Mouse (Mus musculus) MEL (cell line): Measurements from ENCODE around the gene Rab20. TPM values are rescaled to one million over a fixed set of nuclear protein-coding genes. Genes with fewer than 3 reads are reported as not detected.

Source experiments
- DNase-seq: peaks from one replicate; pipeline ENCODE4 v3.0.0; 2011; ENCODE audit warnings: low read depth, low spot score
- H3K27ac ChIP-seq: 2 replicates; pipeline ENCODE4 v1.5.1; 2012; ENCODE audit warnings: low read depth, mild to moderate bottlenecking, control low read depth, low read length, moderate library complexity; ENCODE audit not compliant: control insufficient read depth
- H3K27me3 ChIP-seq, 2 experiments: fragments of 150-350 bp in 1 of 2; sonication (generic) in 1 of 2; 2 replicates each; pipeline ENCODE4 v1.6.1; 2012; ENCODE audit warnings: low read length in 2 of 2, mild to moderate bottlenecking in 2 of 2, improper control_type of control experiment in 1 of 2, moderate library complexity in 1 of 2; ENCODE audit not compliant: insufficient read depth in 2 of 2, control insufficient read depth in 1 of 2
- H3K36me3 ChIP-seq, 2 experiments: 2 replicates each; pipeline ENCODE4 v1.6.1; 2012 to 2014; ENCODE audit warnings: low read length in 2 of 2, improper control_type of control experiment in 1 of 2, inconsistent platforms in 1 of 2, mild to moderate bottlenecking in 1 of 2; ENCODE audit not compliant: insufficient read depth in 2 of 2, control insufficient read depth in 1 of 2
- H3K4me1 ChIP-seq, 2 experiments: fragments of 150-350 bp in 1 of 2; sonication (generic) in 1 of 2; 2 replicates each; pipeline ENCODE4 v1.6.1; 2012; ENCODE audit warnings: low read length in 2 of 2, improper control_type of control experiment in 1 of 2, mild to moderate bottlenecking in 1 of 2; ENCODE audit not compliant: insufficient read depth in 2 of 2, control insufficient read depth in 1 of 2
- H3K4me3 ChIP-seq, 2 experiments: fragments of 150-350 bp in 1 of 2; sonication (generic) in 1 of 2; 2 replicates each; pipeline ENCODE4 v1.5.1; 2012; ENCODE audit warnings: low read depth in 2 of 2, low read length in 2 of 2, mild to moderate bottlenecking in 2 of 2, moderate library complexity in 2 of 2, control low read depth in 1 of 2, improper control_type of control experiment in 1 of 2; ENCODE audit not compliant: control insufficient read depth in 1 of 2, insufficient read depth in 1 of 2
- H3K79me2 ChIP-seq: 2 replicates; pipeline ENCODE4 v1.6.1; 2012; ENCODE audit warnings: mild to moderate bottlenecking, low read length, moderate library complexity; ENCODE audit not compliant: control insufficient read depth, poor library complexity, insufficient read depth
- H3K9ac ChIP-seq: 2 replicates; pipeline ENCODE4 v1.6.1; 2012; ENCODE audit warnings: low read depth, mild to moderate bottlenecking, control low read depth, low read length, moderate library complexity; ENCODE audit not compliant: control insufficient read depth, poor library complexity, severe bottlenecking
- H3K9me3 ChIP-seq: fragments of 150-350 bp; sonication (generic); replicated peaks from 2 replicates; pipeline ENCODE4 v1.6.1; 2012; ENCODE audit warnings: mild to moderate bottlenecking, low read length, improper control_type of control experiment, moderate library complexity; ENCODE audit not compliant: insufficient read depth
- BHLHE40 ChIP-seq: IDR thresholded peaks from 2 replicates; pipeline ENCODE4 v1.6.1; 2012; ENCODE audit warnings: low read depth, mild to moderate bottlenecking, inconsistent platforms, low read length, improper control_type of control experiment, borderline replicate concordance
- CHD2 ChIP-seq: IDR thresholded peaks from 2 replicates; pipeline ENCODE4 v1.6.1; 2011; ENCODE audit warnings: low read length, improper control_type of control experiment
- CTCF ChIP-seq, 3 experiments: IDR thresholded peaks in 2 of 3; conservative IDR thresholded peaks in 1 of 3; 2 replicates each; pipeline ENCODE4 v1.5.1; 2011 to 2012; ENCODE audit warnings: low read length in 3 of 3, low read depth in 2 of 3, mild to moderate bottlenecking in 2 of 3, improper control_type of control experiment in 1 of 3, inconsistent platforms in 1 of 3, mixed read lengths in 1 of 3, moderate library complexity in 1 of 3; ENCODE audit not compliant: control insufficient read depth in 1 of 3, insufficient read depth in 1 of 3, poor library complexity in 1 of 3, severe bottlenecking in 1 of 3
- ETS1 ChIP-seq: IDR thresholded peaks from 2 replicates; pipeline ENCODE4 v1.6.1; 2012; ENCODE audit warnings: low read depth, mild to moderate bottlenecking, inconsistent platforms, low read length, improper control_type of control experiment, moderate library complexity
- GATA1 ChIP-seq: IDR thresholded peaks from 2 replicates; pipeline ENCODE4 v1.6.1; 2011; ENCODE audit warnings: low read depth, low read length, improper control_type of control experiment
- HCFC1 ChIP-seq: IDR thresholded peaks from 2 replicates; pipeline ENCODE4 v1.6.1; 2012; ENCODE audit warnings: low read depth, mild to moderate bottlenecking, inconsistent platforms, low read length, improper control_type of control experiment, moderate library complexity
- KAT2A ChIP-seq: conservative IDR thresholded peaks from 2 replicates; pipeline ENCODE4 v1.6.1; 2012; ENCODE audit warnings: low read depth, low read length, improper control_type of control experiment, inconsistent platforms
- MAFK ChIP-seq: IDR thresholded peaks from 2 replicates; pipeline ENCODE4 v1.6.1; 2011; ENCODE audit warnings: low read depth, mild to moderate bottlenecking, low read length, improper control_type of control experiment, borderline replicate concordance
- MAZ ChIP-seq: IDR thresholded peaks from 2 replicates; pipeline ENCODE4 v1.6.1; 2012; ENCODE audit warnings: low read depth, mild to moderate bottlenecking, inconsistent platforms, low read length, improper control_type of control experiment
- MXI1 ChIP-seq: IDR thresholded peaks from 2 replicates; pipeline ENCODE4 v1.6.1; 2011; ENCODE audit warnings: mild to moderate bottlenecking, low read depth, low read length, improper control_type of control experiment
- MYC ChIP-seq: IDR thresholded peaks from 2 replicates; pipeline ENCODE4 v1.6.1; 2011; ENCODE audit warnings: low read depth, mild to moderate bottlenecking, low read length, improper control_type of control experiment, moderate library complexity
- NELFE ChIP-seq: IDR thresholded peaks from 2 replicates; pipeline ENCODE4 v1.6.1; 2011; ENCODE audit warnings: low read depth, low read length, improper control_type of control experiment
- NRF1 ChIP-seq: IDR thresholded peaks from 2 replicates; pipeline ENCODE4 v1.6.1; 2014; ENCODE audit warnings: low read depth, mild to moderate bottlenecking, inconsistent platforms, low read length, improper control_type of control experiment, moderate library complexity; ENCODE audit not compliant: poor library complexity, insufficient read depth, severe bottlenecking
- POLR2A ChIP-seq, 2 experiments: IDR thresholded peaks; 2 replicates each; pipeline ENCODE4 v1.6.1; 2011 to 2012; ENCODE audit warnings: low read length in 2 of 2, mild to moderate bottlenecking in 2 of 2, control low read depth in 1 of 2, improper control_type of control experiment in 1 of 2, low read depth in 1 of 2, moderate library complexity in 1 of 2; ENCODE audit not compliant: control insufficient read depth in 1 of 2, insufficient read depth in 1 of 2, poor library complexity in 1 of 2
- POLR2AphosphoS2 ChIP-seq: IDR thresholded peaks from 2 replicates; pipeline ENCODE4 v1.6.1; 2011; ENCODE audit warnings: low read length, improper control_type of control experiment
- RAD21 ChIP-seq: IDR thresholded peaks from 2 replicates; pipeline ENCODE4 v1.6.1; 2011; ENCODE audit warnings: mild to moderate bottlenecking, low read depth, low read length, improper control_type of control experiment
- SMC3 ChIP-seq: IDR thresholded peaks from 2 replicates; pipeline ENCODE4 v1.6.1; 2011; ENCODE audit warnings: low read depth, low read length, improper control_type of control experiment
- TBP ChIP-seq: IDR thresholded peaks from 2 replicates; pipeline ENCODE4 v1.8.0; 2011; ENCODE audit warnings: low read depth, low read length, improper control_type of control experiment
- UBTF ChIP-seq: IDR thresholded peaks from 2 replicates; pipeline ENCODE4 v1.6.1; 2012; ENCODE audit warnings: low read depth, mild to moderate bottlenecking, inconsistent platforms, low read length, improper control_type of control experiment, moderate library complexity, borderline replicate concordance; ENCODE audit not compliant: insufficient read depth
- ZC3H11A ChIP-seq: IDR thresholded peaks from 2 replicates; pipeline ENCODE4 v1.6.1; 2012; ENCODE audit warnings: low read depth, mild to moderate bottlenecking, inconsistent platforms, low read length, improper control_type of control experiment
- polyA plus RNA-seq, 2 experiments: library from polyadenylated mRNA; stranded (reverse) in 1 of 2; unstranded in 1 of 2; fragments of >175 nt in 1 of 2; fragments of >200 nt in 1 of 2; gene quantifications; 2 replicates each; pipeline versions ENCODE4 v1.2.1 to v1.2.4; 2012; ENCODE audit warnings: low replicate concordance in 2 of 2, low read depth in 1 of 2; ENCODE audit not compliant: insufficient read length in 2 of 2, insufficient read depth in 1 of 2, missing spikeins in 1 of 2
- total RNA-seq: library from RNA; depleted of rRNA; stranded (reverse); fragments of 300-350 nt; gene quantifications from 2 replicates; pipeline ENCODE4 v1.2.3, GENCODE M21; 2012

Rab20 gene
- total and polyA plus RNA-seq, 3 experiments = 9.5 to 10.4 TPM; not detected in 1

- Histone ChIP-seq H3K27ac (no peak overlapping the region), H3K36me3 (peaks cover 9 to 14% of the 10 kb centered on the region in 2 experiments), H3K27me3 (no peaks in the 10 kb centered on the region), H3K4me1 (peaks cover 0 to 22% of the 10 kb centered on the region in 2 experiments; a peak in 2 of 4 replicates), H3K9me3 (no peaks in the 10 kb centered on the region), H3K79me2 (no peaks in the 10 kb centered on the region), H3K9ac (no peak overlapping the region), H3K4me3 (no peak overlapping the region)
- DNase-seq = no peak
- TF ChIP-seq POLR2AphosphoS2 = peak; percentile 48; the same call in 1 of the 2 replicates
- TF ChIP-seq RAD21 = no peak
- TF ChIP-seq, all 39 proteins: peak for 1
Observed at GRCm38 (mm10) chr8:11510971-11511370, 32.5 kb upstream of the Rab20 start.

GRCm38 (mm10) chr8:11508880-11509279 lies 30.4 kb upstream of the Rab20 start:
- Histone ChIP-seq H3K9me3 (no peaks in the 10 kb centered on the region), H3K27ac (no peak overlapping the region), H3K9ac (no peak overlapping the region), H3K27me3 (no peaks in the 10 kb centered on the region), H3K4me1 (peaks cover 0 to 21% of the 10 kb centered on the region in 2 experiments; a peak in 2 of 4 replicates), H3K36me3 (peaks cover 12 to 14% of the 10 kb centered on the region in 2 experiments), H3K4me3 (no peak overlapping the region), H3K79me2 (no peaks in the 10 kb centered on the region)
- DNase-seq = no peak
- no peak for TF ChIP-seq POLR2AphosphoS2
- no peak for TF ChIP-seq GATA1
- no peak for TF ChIP-seq ETS1
- TF ChIP-seq UBTF = no peak
- TF ChIP-seq SMC3 = no peak
- TF ChIP-seq CHD2 = no peak
- no peak for TF ChIP-seq MAZ
- TF ChIP-seq HCFC1 = no peak
- TF ChIP-seq MAFK = no peak
- TF ChIP-seq NRF1 = no peak
- no peak for TF ChIP-seq ZC3H11A
- TF ChIP-seq CTCF (IDR thresholded peaks at IDR 0.05 in 2 of 3, conservative IDR thresholded peaks at IDR 0.05 in 1 of 3; ENCODE audit: control insufficient read depth in 1 of 3, insufficient read depth in 1 of 3, low read depth in 2 of 3, low read length in 3 of 3, poor library complexity in 1 of 3, severe bottlenecking in 1 of 3) = no peak
- no peak for TF ChIP-seq MYC
- TF ChIP-seq MXI1 = no peak
- TF ChIP-seq NELFE = no peak
- no peak for TF ChIP-seq POLR2A (IDR thresholded peaks at IDR 0.05; ENCODE audit: control insufficient read depth in 1 of 2, insufficient read depth in 1 of 2, low read depth in 1 of 2, low read length in 2 of 2, poor library complexity in 1 of 2)
- no peak for TF ChIP-seq BHLHE40
- TF ChIP-seq TBP = no peak
- TF ChIP-seq KAT2A = no peak
